Mouse (Mus musculus) heart, adult 2 months (tissue): Measurements from ENCODE around the gene Fhit. TPM values are rescaled to one million over a fixed set of nuclear protein-coding genes. Genes with fewer than 3 reads are reported as not detected.

ENCODE experiments used
- DNase-seq, 2 experiments: peaks; one replicate each; pipeline ENCODE4 v3.0.0; 2021
- H3K27ac ChIP-seq: fragments of 200-600 bp; 2 replicates; pipeline ENCODE4 v1.8.1; 2022
- H3K27me3 ChIP-seq: fragments of 200-500 bp; 2 replicates; pipeline ENCODE4 v1.6.1; 2012; ENCODE audit warnings: mild to moderate bottlenecking, low read length, inconsistent platforms, mixed read lengths; ENCODE audit not compliant: control insufficient read depth, insufficient read depth
- H3K36me3 ChIP-seq: fragments of 200-500 bp; 2 replicates; pipeline ENCODE4 v1.6.1; 2012; ENCODE audit warnings: low read length, inconsistent platforms; ENCODE audit not compliant: control insufficient read depth, insufficient read depth
- H3K4me1 ChIP-seq: fragments of 200-500 bp; 2 replicates; pipeline ENCODE4 v1.6.1; 2011; ENCODE audit warnings: low read length; ENCODE audit not compliant: control insufficient read depth, insufficient read depth
- H3K4me3 ChIP-seq: fragments of 200-600 bp; 2 replicates; pipeline ENCODE4 v1.8.1; 2022
- H3K79me2 ChIP-seq: fragments of 200-500 bp; replicated peaks from 2 replicates; pipeline ENCODE4 v1.6.1; 2012; ENCODE audit warnings: mild to moderate bottlenecking, inconsistent platforms, low read length, moderate library complexity, mixed read lengths; ENCODE audit not compliant: control insufficient read depth, insufficient read depth
- H3K9ac ChIP-seq: fragments of 200-500 bp; 2 replicates; pipeline ENCODE4 v1.6.1; 2012; ENCODE audit warnings: low read depth, mild to moderate bottlenecking, control low read depth, inconsistent platforms, low read length, mixed read lengths
- CTCF ChIP-seq: fragments of 200-600 bp; IDR thresholded peaks from 2 replicates; pipeline ENCODE4 v1.8.1; 2022; ENCODE audit warnings: antibody characterized with exemption, mild to moderate bottlenecking, moderate library complexity
- EP300 ChIP-seq: fragments of 200-500 bp; IDR thresholded peaks from 2 replicates; pipeline ENCODE4 v1.6.1; 2011; ENCODE audit warnings: low read depth, low read length, control low read depth; ENCODE audit not compliant: insufficient read depth
- POLR2A ChIP-seq: fragments of 200-500 bp; IDR thresholded peaks from 2 replicates; pipeline ENCODE4 v1.6.1; 2011; ENCODE audit warnings: mild to moderate bottlenecking, low read depth, low read length, control low read depth; ENCODE audit not compliant: insufficient read depth
- WGBS: fragments of 180-500 bp; shearing (Covaris S2); methylation state at CpG from one replicate; pipeline ENCODE4 v1.1.7; 2018; 5-methylcytosine and 5-hydroxymethylcytosine counted together
- intact Hi-C: fragments of 180-260 bp; cut with DNase I; formaldehyde crosslinking; loops from one replicate; pipeline ENCODE4 v1.15.1; 2025
- polyA plus RNA-seq: library from polyadenylated mRNA; depleted of rRNA; stranded (reverse); fragments of >200 nt; gene quantifications from 2 replicates; pipeline ENCODE4 v1.2.3, GENCODE M21; 2012
- total RNA-seq, 2 experiments: library from RNA; stranded (reverse); gene quantifications; 2 replicates each; pipeline ENCODE4 v1.2.3; 2021

Fhit gene
- total and polyA plus RNA-seq, 3 experiments = 1.7 to 2.3 (median 1.7) TPM

DNA sequence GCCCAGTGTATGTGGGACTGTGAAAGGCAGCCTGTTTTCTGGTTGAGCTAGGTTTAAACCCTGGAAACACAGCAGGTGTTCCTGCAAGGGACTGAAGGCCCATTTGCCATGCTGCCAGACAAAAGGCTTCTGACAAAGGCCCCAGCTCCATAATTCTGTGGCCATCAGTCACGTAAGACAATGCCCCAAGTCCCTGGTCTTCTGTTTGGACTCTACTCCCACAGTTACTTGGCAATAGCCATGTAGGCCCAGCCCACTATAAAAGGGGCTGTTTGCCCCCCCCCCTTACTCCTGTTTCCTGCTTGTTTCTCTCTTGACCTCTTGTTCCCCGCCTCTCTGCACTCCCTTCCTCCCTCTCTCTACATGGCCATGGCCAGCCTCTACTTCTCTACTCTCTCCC, 502.5 kb downstream of the Fhit start:
- intact Hi-C loops = no loop called here
- no peak overlapping the region for H3K4me3 ChIP-seq
- no peaks in the 10 kb centered on the region; the same call in none of the 2 replicates for H3K4me1 ChIP-seq
- TF ChIP-seq POLR2A (no peak), CTCF (no peak), EP300 (no peak)
- H3K9ac ChIP-seq = no peak overlapping the region
- no peak for DNase-seq
- no peaks in the 10 kb centered on the region for H3K79me2 ChIP-seq
- no peaks in the 10 kb centered on the region for H3K36me3 ChIP-seq
- H3K27me3 ChIP-seq = no peaks in the 10 kb centered on the region
- no peak overlapping the region for H3K27ac ChIP-seq
- WGBS = 66% methylated on average over 2 of the region's 2 CpGs

DNA sequence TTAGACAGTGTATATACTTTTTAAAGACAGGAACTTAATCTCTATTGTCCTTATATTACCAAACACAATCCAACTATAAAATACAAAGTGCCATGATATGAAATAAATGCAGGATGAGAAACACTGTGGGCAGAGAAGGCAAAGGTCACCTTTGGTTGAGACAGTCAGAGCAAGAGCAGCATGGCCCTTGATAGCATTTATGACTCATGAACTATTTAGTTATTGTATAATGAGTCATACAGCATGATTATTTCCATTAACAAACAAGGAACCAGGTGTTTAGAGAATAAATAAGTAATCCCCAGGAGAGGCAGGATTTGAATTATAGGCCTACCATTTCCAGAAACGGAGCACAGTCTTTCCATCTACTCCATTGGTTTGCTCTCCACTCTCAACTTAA, 503.6 kb downstream of the Fhit start:
- no peak overlapping the region for H3K4me3 ChIP-seq
- no peak for TF ChIP-seq POLR2A
- no peak for TF ChIP-seq CTCF
- no peak for TF ChIP-seq EP300
- H3K27me3 ChIP-seq = no peaks in the 10 kb centered on the region
- no peaks in the 10 kb centered on the region; the same call in none of the 2 replicates for H3K4me1 ChIP-seq
- no peak for DNase-seq
- WGBS = 84% methylated on average over 1 of the region's 1 CpGs
- H3K79me2 ChIP-seq = no peaks in the 10 kb centered on the region
- H3K36me3 ChIP-seq = no peaks in the 10 kb centered on the region
- no peak overlapping the region for H3K9ac ChIP-seq
- intact Hi-C loops = no loop called here
- H3K27ac ChIP-seq = no peak overlapping the region

DNA sequence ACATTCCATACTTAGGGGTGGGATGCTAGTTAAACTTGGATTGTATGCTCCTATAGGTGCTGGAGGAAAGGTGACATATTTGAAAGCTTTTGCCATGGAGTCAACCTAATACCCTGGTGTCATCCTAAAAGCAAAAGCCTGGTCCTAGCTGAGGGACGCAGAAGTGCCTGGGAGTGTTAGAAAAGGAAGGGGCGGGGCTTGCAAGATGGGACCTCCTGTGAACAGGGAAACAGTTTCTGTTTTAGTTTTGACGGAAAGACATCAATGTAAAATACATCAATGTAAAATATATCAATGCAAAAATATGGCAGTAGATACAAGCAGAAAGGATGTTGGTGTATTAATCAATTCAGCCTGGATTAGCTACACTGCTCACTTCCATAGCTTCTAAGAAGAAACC, 504.5 kb downstream of the Fhit start:
- Histone ChIP-seq H3K4me3 (no peak overlapping the region), H3K27ac (no peak overlapping the region), H3K36me3 (no peaks in the 10 kb centered on the region), H3K79me2 (no peaks in the 10 kb centered on the region), H3K9ac (no peak overlapping the region), H3K27me3 (no peaks in the 10 kb centered on the region), H3K4me1 (no peaks in the 10 kb centered on the region; the same call in none of the 2 replicates)
- DNase-seq = no peak
- intact Hi-C loops = no loop called here
- TF ChIP-seq CTCF (no peak), EP300 (no peak), POLR2A (no peak)
- 79% methylated on average over 3 of the region's 3 CpGs for WGBS

DNA sequence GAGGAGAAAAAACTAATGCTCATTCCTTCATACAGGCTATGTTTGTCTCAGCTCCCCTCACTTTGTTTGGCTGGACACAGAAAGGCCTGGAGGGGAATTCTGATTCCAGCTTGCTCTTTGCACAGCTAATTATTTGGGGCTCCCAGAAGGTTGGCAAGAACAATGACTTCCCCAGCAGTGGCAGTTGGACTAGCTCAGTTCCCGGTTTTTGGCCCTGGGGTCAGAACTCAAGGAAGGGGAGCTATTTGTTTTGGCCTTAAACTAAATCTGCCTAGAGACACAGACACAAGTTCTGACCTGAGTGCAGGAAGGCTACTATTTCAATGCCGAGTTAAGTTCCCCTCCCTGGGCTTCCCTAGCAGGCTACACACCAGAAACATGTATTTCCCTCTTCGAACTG, 506.0 kb downstream of the Fhit start:
- H3K9ac ChIP-seq = no peak overlapping the region
- no peak overlapping the region for H3K27ac ChIP-seq
- H3K79me2 ChIP-seq = no peaks in the 10 kb centered on the region
- no peaks in the 10 kb centered on the region; the same call in none of the 2 replicates for H3K4me1 ChIP-seq
- H3K36me3 ChIP-seq = no peaks in the 10 kb centered on the region
- H3K27me3 ChIP-seq = no peaks in the 10 kb centered on the region
- no peak overlapping the region for H3K4me3 ChIP-seq
- WGBS = 33% methylated on average over 3 of the region's 3 CpGs
- DNase-seq = peak in 1 of 2 experiments; percentile 36
- intact Hi-C loops = no loop called here
- TF ChIP-seq POLR2A (no peak), EP300 (no peak), CTCF (no peak)

DNA sequence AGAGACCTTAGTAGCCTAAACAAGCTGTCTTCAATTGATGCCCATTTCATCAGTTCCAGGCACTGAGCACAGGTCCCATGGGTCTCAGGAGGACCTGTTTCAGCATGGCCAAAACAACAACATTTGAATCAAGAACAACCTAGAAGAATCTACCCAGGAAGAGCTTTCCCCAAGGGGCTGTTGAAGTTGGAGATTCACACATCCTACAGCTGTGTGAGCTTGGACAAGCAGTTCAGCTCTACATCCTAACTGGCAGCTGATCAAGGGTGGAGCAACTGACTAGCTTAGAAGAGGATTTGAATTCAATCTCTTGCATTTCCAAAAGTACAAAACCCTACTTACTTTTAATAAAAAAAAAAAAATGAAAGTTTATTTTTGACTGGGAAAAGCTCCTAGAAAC, 514.0 kb downstream of the Fhit start:
- Histone ChIP-seq H3K27me3 (no peaks in the 10 kb centered on the region), H3K36me3 (no peaks in the 10 kb centered on the region)
- DNase-seq = peak; percentile 24 to 28

DNA sequence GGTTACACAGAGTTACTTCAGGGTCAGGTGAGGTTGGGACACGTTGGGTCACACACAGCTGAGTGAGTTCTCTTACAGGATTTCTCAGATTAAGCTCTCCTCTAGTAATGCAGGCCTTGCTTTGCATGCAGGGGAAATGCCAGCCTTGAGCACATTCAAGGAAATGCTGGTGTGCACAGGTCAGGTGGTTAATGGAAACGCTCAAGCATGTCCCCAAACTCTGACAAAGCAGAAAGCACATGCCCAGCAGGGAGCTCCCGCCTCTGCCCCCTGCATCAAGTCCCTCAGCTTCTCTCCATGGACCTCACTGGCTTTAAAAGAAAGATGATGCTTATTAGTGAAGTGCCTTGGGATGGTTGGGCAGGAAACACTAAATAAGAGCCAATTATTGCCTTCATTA, 530.1 kb downstream of the Fhit start:
- Histone ChIP-seq H3K4me3 (no peak overlapping the region), H3K36me3 (no peaks in the 10 kb centered on the region), H3K4me1 (no peaks in the 10 kb centered on the region), H3K9ac (no peak overlapping the region), H3K27me3 (no peaks in the 10 kb centered on the region), H3K27ac (no peak overlapping the region), H3K79me2 (no peaks in the 10 kb centered on the region)
- intact Hi-C loops = no loop called here
- WGBS = 76% methylated on average over 3 of the region's 3 CpGs
- no peak for DNase-seq
- TF ChIP-seq CTCF = no peak
- no peak for TF ChIP-seq EP300
- no peak for TF ChIP-seq POLR2A

More for the DNA sequence above, 514.0 kb downstream of the Fhit start:
- no peak overlapping the region for H3K4me3 ChIP-seq
- H3K27ac ChIP-seq = no peak overlapping the region
- H3K9ac ChIP-seq = no peak overlapping the region
- TF ChIP-seq CTCF (no peak), POLR2A (no peak), EP300 (no peak)
- no peaks in the 10 kb centered on the region; the same call in 1 of the 2 replicates for H3K4me1 ChIP-seq
- intact Hi-C loops = no loop called here
- H3K79me2 ChIP-seq = no peaks in the 10 kb centered on the region
